Mouse (Mus musculus) liver, embryonic 13.5 days (tissue): ENCODE results near the gene Hic1. TPM values are rescaled to one million over a fixed set of nuclear protein-coding genes. Genes with fewer than 3 reads are reported as not detected.

Experiments used
- ATAC-seq: fragments of 200-750 bp; cut with Nextera tagmentation; 2 replicates; pipeline ENCODE4 v1.8.0; 2017; ENCODE audit warnings: low read depth, mild to moderate bottlenecking, moderate number of reproducible peaks, moderate library complexity
- DNase-seq: peaks from one replicate; pipeline ENCODE4 v3.0.0; 2022
- H3K27ac ChIP-seq: fragments of 300-500 bp; sonication (generic); 2 replicates; pipeline ENCODE4 v1.5.1; 2015; ENCODE audit warnings: moderate library complexity, mild to moderate bottlenecking, inconsistent platforms
- H3K27me3 ChIP-seq: fragments of 300-500 bp; sonication (generic); 2 replicates; pipeline ENCODE4 v1.6.1; 2015; ENCODE audit warnings: mild to moderate bottlenecking, inconsistent platforms
- H3K36me3 ChIP-seq: fragments of 300-500 bp; sonication (generic); 2 replicates; pipeline ENCODE4 v1.6.1; 2015; ENCODE audit warnings: mild to moderate bottlenecking, inconsistent platforms
- H3K4me1 ChIP-seq: fragments of 300-500 bp; sonication (generic); replicated peaks from 2 replicates; pipeline ENCODE4 v1.6.1; 2015; ENCODE audit warnings: inconsistent platforms
- H3K4me2 ChIP-seq: fragments of 300-500 bp; sonication (generic); 2 replicates; pipeline ENCODE4 v1.6.1; 2015; ENCODE audit warnings: inconsistent platforms, mild to moderate bottlenecking, moderate library complexity
- H3K4me3 ChIP-seq: fragments of 300-500 bp; sonication (generic); replicated peaks from 2 replicates; pipeline ENCODE4 v1.5.1; 2015; ENCODE audit warnings: mild to moderate bottlenecking, inconsistent platforms
- H3K9ac ChIP-seq: fragments of 300-500 bp; sonication (generic); 2 replicates; pipeline ENCODE4 v1.6.1; 2015; ENCODE audit warnings: mild to moderate bottlenecking, inconsistent platforms
- H3K9me3 ChIP-seq: fragments of 300-500 bp; sonication (generic); replicated peaks from 2 replicates; pipeline ENCODE4 v1.6.1; 2016; ENCODE audit warnings: inconsistent platforms
- WGBS: fragments of 180-500 bp; shearing (Covaris S2); methylation state at CpG from one replicate; pipeline ENCODE4 v1.1.7; 2015; ENCODE audit not compliant: insufficient replicate concordance; 5-methylcytosine and 5-hydroxymethylcytosine counted together
- polyA plus RNA-seq: library from polyadenylated mRNA; unstranded; fragments of >200 nt; fragmentation: Nextera tagmentation; extraction: Ambion mirVana; gene quantifications from 2 replicates; pipeline ENCODE4 v1.2.1, GENCODE M21; 2015

The Hic1 gene
- 1.2 and 1.5 TPM in 2 replicates for polyA plus RNA-seq

GRCm38 (mm10) chr11:75169405-75170080 is at the start of gene Hic1:
Gene Hic1 (minus strand): TSS chr11:75169519.
- Histone ChIP-seq H3K4me1 (peaks cover 96% of the 10 kb centered on the region), H3K27me3 (peaks cover 99% of the 10 kb centered on the region), H3K27ac (no peak within 1 kb of the TSS; the same call in 1 of the 2 replicates), H3K9me3 (no peaks in the 10 kb centered on the region), H3K9ac (peak within 1 kb of the TSS; percentile 56), H3K36me3 (0 out of 2 replicates have a peak, but pooled peaks cover 4% of the 10 kb centered on the region), H3K4me2 (peak within 1 kb of the TSS; percentile 82), H3K4me3 (peak within 1 kb of the TSS; percentile 70)
- no peak for ATAC-seq
- no peak for DNase-seq
- WGBS: 7% methylated on average over 23 of the region's 23 CpGs

DNA sequence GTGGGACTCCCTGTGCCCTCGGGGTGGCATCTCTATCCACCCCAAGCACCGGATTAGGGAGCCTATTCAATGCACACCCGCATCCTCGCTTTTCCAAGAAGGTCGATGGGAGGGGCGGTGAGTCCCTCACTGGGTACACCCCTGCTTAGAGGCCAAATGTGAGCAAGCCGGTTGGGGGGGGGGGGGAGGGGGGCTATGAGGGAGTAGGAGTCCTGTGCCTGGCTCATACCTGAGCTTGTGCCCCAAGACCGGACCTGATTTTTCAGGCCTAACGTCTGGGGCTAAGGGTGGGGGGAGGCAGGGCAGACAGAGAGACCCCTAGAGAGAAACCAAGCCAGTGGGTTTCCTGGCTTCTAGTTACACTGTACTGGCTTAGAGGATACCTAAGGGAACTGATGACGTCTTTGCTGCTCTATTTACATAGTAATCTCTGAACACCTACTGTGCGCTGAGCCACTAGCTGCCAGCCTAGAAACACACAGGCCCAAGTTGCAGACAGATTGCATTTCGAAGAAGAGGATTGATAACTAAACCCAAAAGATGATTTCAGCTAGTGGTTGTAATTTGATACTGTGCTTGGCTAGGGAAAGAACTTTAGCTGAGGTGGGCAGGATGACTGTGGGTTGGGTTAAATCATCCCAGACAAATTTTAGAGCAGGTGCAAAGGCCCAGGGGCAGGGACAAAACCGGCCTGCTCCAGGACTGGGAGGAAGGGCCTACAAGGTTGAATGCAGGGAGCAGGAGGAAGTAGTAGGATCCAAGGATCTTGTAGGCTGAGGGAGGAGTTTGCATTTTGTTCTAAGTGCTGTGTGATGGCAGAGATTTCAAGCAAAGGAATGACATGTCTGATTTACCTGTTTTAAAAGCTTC is 45.0 kb upstream of the Hic1 start:
- peak overlapping the region; percentile 55 for H3K4me2 ChIP-seq
- WGBS: 33% methylated on average over 13 of the region's 13 CpGs
- peak overlapping the region; percentile 39 for H3K27ac ChIP-seq
- DNase-seq (no peak), ATAC-seq (no peak)
- H3K36me3 ChIP-seq: no peaks in the 10 kb centered on the region
- peak overlapping the region; percentile 25 for H3K4me3 ChIP-seq
- H3K4me1 ChIP-seq: peaks cover 65% of the 10 kb centered on the region
- no peaks in the 10 kb centered on the region for H3K9me3 ChIP-seq
- peaks cover 36% of the 10 kb centered on the region for H3K27me3 ChIP-seq
- H3K9ac ChIP-seq: peak overlapping the region; percentile 41; the same call in 1 of the 2 replicates

GRCm38 (mm10) chr11:75213372-75214080 is 44.2 kb upstream of the Hic1 start:
- peak overlapping the region; percentile 69 for H3K27ac ChIP-seq
- H3K4me1 ChIP-seq: peaks cover 72% of the 10 kb centered on the region
- 26% methylated on average over 35 of the region's 35 CpGs for WGBS

DNA sequence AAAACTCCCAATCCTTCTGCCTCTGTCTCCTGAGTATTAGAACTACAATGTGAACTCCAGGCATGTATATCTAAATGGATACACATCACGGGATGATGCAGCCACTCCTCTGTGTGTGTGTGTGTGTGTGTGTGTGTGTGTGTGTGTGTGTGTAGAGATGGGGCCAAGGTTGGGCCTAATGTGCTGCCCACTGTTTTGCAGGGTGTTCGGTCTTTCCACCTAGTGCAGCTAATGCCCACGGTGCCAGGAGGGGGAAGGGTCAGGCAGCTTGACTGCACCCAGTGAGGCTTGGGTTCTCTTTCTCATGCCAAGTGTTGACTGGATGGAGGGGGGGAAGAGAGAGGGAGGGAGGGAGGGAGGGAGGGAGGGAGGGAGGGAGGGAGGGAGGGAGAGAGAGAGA is 43.6 kb upstream of the Hic1 start:
- 49% methylated on average over 2 of the region's 3 CpGs for WGBS
- peaks cover 79% of the 10 kb centered on the region for H3K4me1 ChIP-seq
- DNase-seq (no peak), ATAC-seq (no peak)
- peaks cover 36% of the 10 kb centered on the region for H3K27me3 ChIP-seq
- no peaks in the 10 kb centered on the region for H3K9me3 ChIP-seq
- H3K9ac ChIP-seq: no peak overlapping the region
- no peaks in the 10 kb centered on the region for H3K36me3 ChIP-seq
- no peak overlapping the region for H3K4me3 ChIP-seq
- no peak overlapping the region for H3K4me2 ChIP-seq
- peak overlapping the region; percentile 50 for H3K27ac ChIP-seq

More at GRCm38 (mm10) chr11:75213372-75214080, 44.2 kb upstream of the Hic1 start:
- DNase-seq (no peak), ATAC-seq (peak; percentile 32)
- Histone ChIP-seq H3K27me3 (peaks cover 36% of the 10 kb centered on the region), H3K4me2 (peak overlapping the region; percentile 55), H3K36me3 (no peaks in the 10 kb centered on the region), H3K9ac (peak overlapping the region; percentile 41), H3K4me3 (peak overlapping the region; percentile 25), H3K9me3 (no peaks in the 10 kb centered on the region)

DNA sequence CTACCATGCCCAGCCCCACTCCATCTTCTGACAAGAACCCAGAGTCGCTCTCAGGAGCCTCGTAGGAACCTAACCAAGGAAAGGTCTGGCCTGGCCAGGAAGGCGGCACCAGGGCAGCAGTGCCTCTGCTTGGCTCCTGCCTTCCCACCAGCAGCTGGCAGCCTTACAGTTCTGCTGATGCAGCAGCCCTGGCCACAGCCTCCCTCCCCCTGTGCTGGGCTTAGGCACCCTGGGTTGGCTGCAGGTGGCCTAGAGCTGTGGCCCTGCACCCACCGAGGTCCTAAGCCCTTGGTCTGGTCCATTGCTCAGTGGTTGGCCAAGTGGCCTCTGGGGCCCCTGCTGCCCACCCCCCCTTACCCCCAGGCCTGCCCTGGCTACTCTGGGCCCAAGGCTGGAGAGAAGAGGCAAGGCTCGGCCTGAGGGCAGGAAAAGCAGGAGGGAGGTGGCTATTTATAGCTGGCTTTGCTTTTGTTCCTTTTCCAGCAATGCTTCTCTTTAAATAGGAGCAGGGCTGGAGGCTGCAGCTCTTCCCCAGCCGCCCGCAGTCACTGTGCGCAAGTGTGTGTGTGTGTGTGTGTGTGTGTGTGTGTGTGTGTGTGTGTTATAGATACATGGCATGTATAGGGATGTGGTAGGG is 42.8 kb upstream of the Hic1 start:
- Histone ChIP-seq H3K4me1 (peaks cover 79% of the 10 kb centered on the region), H3K27ac (peak overlapping the region; percentile 68), H3K4me3 (no peak overlapping the region), H3K9me3 (no peaks in the 10 kb centered on the region), H3K4me2 (no peak overlapping the region), H3K9ac (no peak overlapping the region), H3K36me3 (no peaks in the 10 kb centered on the region), H3K27me3 (peaks cover 33% of the 10 kb centered on the region)
- ATAC-seq: no peak
- WGBS: 65% methylated on average over 8 of the region's 8 CpGs
- no peak for DNase-seq

GRCm38 (mm10) chr11:75210755-75211154 is 41.4 kb upstream of the Hic1 start:
- H3K36me3 ChIP-seq: no peaks in the 10 kb centered on the region
- 0 out of 2 replicates have a peak overlapping the region, but pooled peaks have one; percentile 53 for H3K4me2 ChIP-seq
- peaks cover 76% of the 10 kb centered on the region for H3K4me1 ChIP-seq
- no peaks in the 10 kb centered on the region for H3K9me3 ChIP-seq
- DNase-seq: no peak
- H3K4me3 ChIP-seq: no peak overlapping the region
- H3K27me3 ChIP-seq: peaks cover 26% of the 10 kb centered on the region
- H3K9ac ChIP-seq: peak overlapping the region; percentile 26; the same call in 1 of the 2 replicates
- WGBS: 45% methylated on average over 6 of the region's 6 CpGs
- peak overlapping the region; percentile 83 for H3K27ac ChIP-seq
- no peak for ATAC-seq

GRCm38 (mm10) chr11:75210093-75210492 is 40.8 kb upstream of the Hic1 start:
- WGBS: 43% methylated on average over 4 of the region's 4 CpGs
- H3K9ac ChIP-seq: peak overlapping the region; percentile 57

GRCm38 (mm10) chr11:75209363-75209762 is 40.0 kb upstream of the Hic1 start:
- Histone ChIP-seq H3K9me3 (no peaks in the 10 kb centered on the region), H3K27ac (peak overlapping the region; percentile 83), H3K4me2 (peak overlapping the region; percentile 53; the same call in 1 of the 2 replicates), H3K4me3 (no peak overlapping the region), H3K4me1 (peaks cover 81% of the 10 kb centered on the region), H3K27me3 (peaks cover 12% of the 10 kb centered on the region), H3K9ac (peak overlapping the region; percentile 57), H3K36me3 (no peaks in the 10 kb centered on the region)
- ATAC-seq (no peak), DNase-seq (no peak)
- WGBS: 44% methylated on average over 4 of the region's 4 CpGs

More at GRCm38 (mm10) chr11:75210093-75210492, 40.8 kb upstream of the Hic1 start:
- Histone ChIP-seq H3K4me1 (peaks cover 76% of the 10 kb centered on the region), H3K27me3 (peaks cover 19% of the 10 kb centered on the region), H3K4me2 (peak overlapping the region; percentile 53), H3K27ac (peak overlapping the region; percentile 83), H3K9me3 (no peaks in the 10 kb centered on the region), H3K4me3 (no peak overlapping the region), H3K36me3 (no peaks in the 10 kb centered on the region)
- ATAC-seq (peak; percentile 86), DNase-seq (peak; percentile 56)

GRCm38 (mm10) chr11:75206347-75206746 is 37.0 kb upstream of the Hic1 start:
- H3K4me3 ChIP-seq: no peak overlapping the region
- no peak overlapping the region for H3K4me2 ChIP-seq
- ATAC-seq (no peak), DNase-seq (no peak)
- no peaks in the 10 kb centered on the region for H3K36me3 ChIP-seq
- 0 out of 2 replicates have a peak, but pooled peaks cover under 1% of the 10 kb centered on the region for H3K27me3 ChIP-seq
- H3K4me1 ChIP-seq: peaks cover 75% of the 10 kb centered on the region
- WGBS: 68% methylated on average over 4 of the region's 4 CpGs
- H3K9me3 ChIP-seq: no peaks in the 10 kb centered on the region
- no peak overlapping the region for H3K27ac ChIP-seq
- no peak overlapping the region for H3K9ac ChIP-seq

DNA sequence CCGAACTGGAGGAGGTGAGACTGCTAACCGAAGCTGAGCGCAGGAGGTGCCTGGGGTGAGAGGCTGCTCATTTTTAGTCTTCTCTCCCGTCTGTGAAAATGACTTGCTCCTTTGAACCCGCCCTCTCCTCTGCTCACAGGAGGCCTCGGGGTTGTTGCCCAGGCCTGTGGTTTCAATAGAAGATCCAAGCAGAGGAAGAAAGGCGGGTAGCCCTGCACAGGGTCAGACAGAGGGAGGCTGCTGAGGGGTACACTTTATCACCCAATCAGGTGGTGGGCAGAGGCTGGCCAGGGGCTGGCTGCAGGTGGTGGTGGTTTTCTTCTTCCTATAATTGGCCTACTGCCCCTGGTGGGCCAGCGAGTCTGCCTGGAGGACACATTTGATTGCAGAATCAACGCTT is 35.2 kb upstream of the Hic1 start:
- WGBS: 38% methylated on average over 9 of the region's 9 CpGs

More for the DNA sequence above, 35.2 kb upstream of the Hic1 start:
- H3K4me3 ChIP-seq: no peak overlapping the region
- peaks cover 18% of the 10 kb centered on the region for H3K27me3 ChIP-seq
- DNase-seq (no peak), ATAC-seq (no peak)
- no peak overlapping the region for H3K4me2 ChIP-seq
- no peak overlapping the region for H3K27ac ChIP-seq
- no peaks in the 10 kb centered on the region for H3K36me3 ChIP-seq
- no peaks in the 10 kb centered on the region for H3K9me3 ChIP-seq
- no peak overlapping the region for H3K9ac ChIP-seq
- H3K4me1 ChIP-seq: peaks cover 60% of the 10 kb centered on the region
